Mouse (Mus musculus) brain, adult 2 months (tissue): ENCODE results near the gene Gda.

Experiments
- DNase-seq: peaks from one replicate; pipeline ENCODE4 v3.0.0; 2011; ENCODE audit warnings: low read depth, low spot score

The Gda gene

DNA sequence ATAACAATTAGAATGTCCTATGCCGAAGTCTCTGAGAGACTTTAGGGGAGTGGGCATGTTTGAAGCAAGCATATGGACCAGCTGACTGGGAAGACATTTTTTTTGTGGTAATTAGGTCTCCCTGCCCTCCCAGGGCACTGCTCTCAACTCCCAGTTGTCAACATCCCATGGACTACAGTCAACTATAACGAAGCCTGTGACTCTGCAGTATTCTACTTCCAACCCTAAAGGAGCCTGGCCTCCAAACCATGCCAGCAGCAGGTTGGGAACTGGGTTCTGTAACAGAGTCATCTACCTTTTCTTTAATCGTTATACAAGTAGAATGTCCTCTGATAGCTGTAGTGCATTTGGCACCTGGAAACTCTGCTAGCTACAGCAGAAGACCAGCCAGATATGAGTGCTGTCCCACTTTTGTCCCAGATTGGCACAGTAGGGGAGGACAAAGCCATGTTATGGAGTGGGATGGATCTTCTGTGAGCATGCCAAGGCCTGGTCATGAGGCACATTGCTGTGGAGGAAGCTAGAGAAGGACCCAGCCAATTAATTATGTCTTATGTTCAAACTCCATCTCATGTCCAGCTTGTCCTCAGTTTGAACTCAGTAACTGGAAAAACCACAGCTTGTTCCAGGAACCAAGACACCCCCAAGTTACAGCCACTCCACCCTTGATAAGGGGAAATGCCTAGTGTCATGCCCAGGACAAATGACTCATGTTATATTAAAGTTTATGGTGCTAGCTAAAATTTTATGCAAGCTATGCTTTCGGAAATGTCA lies 96.6 kb downstream of the Gda start:
- DNase-seq = peak; percentile 82

DNA sequence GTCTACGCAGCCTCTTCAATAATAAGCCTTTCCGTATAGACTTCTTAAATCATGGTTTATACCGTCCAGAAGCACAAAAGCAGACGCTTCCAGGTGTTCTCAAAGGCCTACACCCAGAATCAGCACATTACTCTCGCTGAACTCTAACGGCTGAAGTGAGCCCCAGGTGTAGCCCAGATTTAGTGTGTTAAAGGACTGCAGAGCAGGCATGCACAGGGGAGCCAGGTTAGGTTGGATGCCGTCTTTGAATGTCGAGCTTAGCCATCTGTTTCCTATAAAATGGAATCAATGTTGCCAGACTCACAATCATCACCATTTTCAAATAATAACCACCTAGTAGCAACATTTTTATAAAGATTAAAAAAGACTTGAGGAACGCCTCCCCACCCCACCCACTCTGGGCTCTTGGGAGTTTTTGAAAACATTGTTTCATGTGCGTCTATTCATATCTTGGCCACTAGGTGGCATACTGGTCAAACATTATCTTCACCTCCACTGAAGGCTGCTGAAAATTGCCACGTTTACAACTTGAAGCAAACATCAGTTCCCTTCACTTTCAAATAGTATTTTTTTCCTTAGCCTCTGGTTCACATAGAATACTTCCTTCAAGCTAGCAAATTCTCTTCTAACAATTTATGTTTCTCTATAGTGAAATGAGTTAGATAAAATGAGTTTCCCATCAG lies 100.0 kb downstream of the Gda start:
- peak; percentile 84 for DNase-seq

GRCm38 (mm10) chr19:21372395-21373072 lies 100.7 kb downstream of the Gda start:
- peak; percentile 19 for DNase-seq

DNA sequence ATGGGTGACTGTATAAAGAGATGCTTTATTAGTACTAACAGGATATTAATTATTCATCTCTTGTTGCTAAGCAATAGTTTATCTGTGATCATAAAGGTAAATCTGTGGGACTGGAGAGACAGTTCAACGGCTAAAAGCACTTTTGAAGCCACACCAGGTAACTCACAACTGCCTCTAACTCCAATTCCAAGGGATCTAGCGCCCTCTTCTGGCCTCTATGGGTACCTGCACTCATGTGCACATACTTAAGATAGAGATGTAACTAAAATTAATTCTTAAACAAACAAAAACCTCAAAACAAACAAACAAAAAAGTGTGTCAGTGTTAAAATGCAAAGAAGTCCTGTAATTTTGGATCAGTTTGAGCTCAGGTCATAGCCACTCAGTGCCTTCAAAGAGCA lies 101.9 kb downstream of the Gda start:
- DNase-seq = no peak

DNA sequence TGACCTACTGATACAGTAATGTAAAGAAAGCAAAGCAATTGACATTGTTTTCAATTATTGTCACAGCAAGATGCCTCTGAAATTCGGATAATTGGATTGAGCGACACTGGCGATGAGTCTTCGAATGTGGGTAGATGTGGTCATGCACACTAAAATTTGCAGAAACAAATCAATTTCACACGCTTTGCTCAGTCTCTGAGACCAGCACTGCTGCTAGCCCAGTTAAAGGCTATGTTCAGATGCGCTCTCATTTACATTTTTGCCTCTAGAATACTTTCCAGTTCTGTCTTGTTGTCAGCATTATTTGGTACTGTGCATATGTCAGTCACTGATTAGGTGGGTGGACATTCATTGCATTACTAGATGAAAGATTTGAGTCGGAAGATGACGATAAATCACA lies 102.5 kb downstream of the Gda start:
- no peak for DNase-seq

- peak; percentile 42 for DNase-seq
These were observed 104.1 kb downstream of the Gda start for GRCm38 (mm10) chr19:21369175-21369574.

DNA sequence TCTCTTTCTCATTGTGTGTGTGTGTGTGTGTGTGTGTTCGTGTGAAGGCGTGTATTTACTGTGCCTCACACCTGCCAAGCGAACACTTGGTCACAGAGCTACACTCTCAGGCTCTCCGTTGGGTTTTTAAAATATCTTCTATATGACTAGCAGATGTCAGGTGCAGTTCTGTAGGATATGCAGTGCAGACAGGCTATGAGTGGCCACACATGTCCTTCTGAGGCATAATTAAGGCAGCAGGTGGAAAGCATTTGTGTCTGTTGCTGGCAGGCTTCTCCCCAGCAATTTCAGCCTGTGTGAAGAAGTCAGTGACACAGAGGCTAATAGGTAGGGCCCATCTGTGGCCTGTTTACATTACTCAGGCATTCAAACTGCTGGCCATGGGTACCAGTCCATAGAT lies 104.7 kb downstream of the Gda start:
- peak; percentile 14 for DNase-seq

- no peak for DNase-seq
These were observed 115.5 kb downstream of the Gda start for GRCm38 (mm10) chr19:21357792-21358191.

DNA sequence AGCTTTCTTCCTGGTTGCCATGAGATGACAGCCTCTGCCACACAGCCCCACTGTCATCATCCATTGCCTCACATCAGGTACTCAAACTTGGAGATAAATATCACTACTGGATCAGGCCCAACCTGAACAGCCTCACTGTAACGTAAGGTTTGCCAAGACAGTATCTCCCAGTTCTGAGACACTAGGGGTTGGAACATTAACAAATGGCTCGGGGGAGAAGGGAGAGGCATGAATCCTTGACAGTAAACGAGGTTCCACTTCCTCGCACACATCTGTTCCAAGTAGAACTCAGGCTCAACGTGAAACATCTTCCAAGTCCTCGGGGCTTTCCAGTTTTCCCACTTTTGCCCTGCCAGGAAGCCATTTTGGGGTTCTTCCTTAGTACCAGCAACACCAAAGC lies 123.6 kb downstream of the Gda start:
- peak; percentile 23 for DNase-seq

DNA sequence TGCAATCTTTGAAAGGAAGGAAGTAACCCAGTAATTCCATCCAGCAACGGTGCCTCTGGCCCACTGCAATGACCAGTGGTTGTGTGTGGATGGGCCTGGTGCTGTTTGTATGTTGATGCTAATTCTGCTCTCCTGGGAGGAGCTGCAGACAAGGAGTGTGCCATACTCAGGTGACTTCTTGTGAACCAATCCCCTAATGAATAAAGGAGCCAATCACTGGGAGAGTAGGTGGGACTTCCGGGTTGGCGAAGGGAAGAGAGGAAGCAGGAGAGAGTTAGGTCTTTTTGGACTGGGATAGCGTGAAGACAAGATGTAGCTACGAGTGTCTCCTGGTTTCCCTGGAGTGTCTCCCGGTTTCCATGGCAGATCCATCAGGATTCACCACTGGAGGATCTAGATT lies 126.6 kb downstream of the Gda start:
- no peak for DNase-seq
